In genomic region chr12:4817361-4818101, GRCm38 (mm10) we compare ENCODE assay signal across 7 mouse cellular contexts. TPM values are rescaled to one million over a fixed set of nuclear protein-coding genes. Genes with fewer than 3 reads are reported as not detected.
DNase-seq lines count a peak whose midpoint lies in the region; ATAC-seq lines count a peak whose summit lies in the region.

Sf3b6 (plus strand) TSS chr12:4817544.

- peaks cover 2% of the 10 kb centered on the region; the same call in 1 of the 2 replicates for H3K36me3 ChIP-seq in intestine, embryonic 15.5 days
- H3K36me3 ChIP-seq in midbrain, embryonic 10.5 days = peaks cover 27% of the 10 kb centered on the region

- intact Hi-C loops in gastrocnemius, postnatal 36 days (cut with DNase I) = loop anchor here (2.0 kb wide), 1 partner anchor 23 kb away; the partner anchor contains the start of gene Fkbp1b
- intact Hi-C loops in left cerebral cortex, postnatal 25 days (cut with DNase I) = loop anchor here (5.0 kb wide), 1 partner anchor 50 kb away; the partner anchor contains the start of genes Fam228b and Pfn4

- H3K27me3 ChIP-seq in intestine, embryonic 15.5 days (replicated peaks) = no peaks in the 10 kb centered on the region
- no peaks in the 10 kb centered on the region for H3K27me3 ChIP-seq in midbrain, embryonic 10.5 days (ENCODE audit: low read depth, poor library complexity, severe bottlenecking)

- H3K4me1 ChIP-seq in intestine, embryonic 15.5 days (replicated peaks) = 0 out of 2 replicates have a peak, but pooled peaks cover 4% of the 10 kb centered on the region
- H3K4me1 ChIP-seq in midbrain, embryonic 10.5 days = peaks cover 23% of the 10 kb centered on the region

- peak within 1 kb of the TSS; percentile 79 for H3K4me3 ChIP-seq in intestine, embryonic 15.5 days (replicated peaks)
- H3K4me3 ChIP-seq in midbrain, embryonic 10.5 days = peak within 1 kb of the TSS; percentile 88

- WGBS in intestine, embryonic 15.5 days = under 1% methylated on average over 49 of the region's 49 CpGs
- WGBS in midbrain, embryonic 10.5 days = under 1% methylated on average over 49 of the region's 49 CpGs

- peak within 1 kb of the TSS; percentile 74 for H3K9ac ChIP-seq in intestine, embryonic 15.5 days

- ATAC-seq in intestine, embryonic 15.5 days = peak; percentile 99

- no peaks in the 10 kb centered on the region for H3K9me3 ChIP-seq in intestine, embryonic 15.5 days
- H3K9me3 ChIP-seq in midbrain, embryonic 10.5 days (replicated peaks) = no peaks in the 10 kb centered on the region

- DNase-seq in adrenal gland, adult 2 months = peak; percentile 98
- peak; percentile 94 for DNase-seq in embryo, embryonic 11.5 days (ENCODE audit: low read depth, low spot score)
- peak; percentile 98 to 99 for DNase-seq in gastrocnemius, postnatal 36 days
- DNase-seq in left cerebral cortex, postnatal 25 days (ENCODE audit: low spot score in 2 of 2) = peak; percentile 95 to 99
- peak; percentile 99 for DNase-seq in midbrain, embryonic 10.5 days (ENCODE audit: low spot score)
- peak; percentile 98 for DNase-seq in right cerebral cortex, postnatal 4 days

- H3K4me2 ChIP-seq in intestine, embryonic 15.5 days (replicated peaks) = peak within 1 kb of the TSS; percentile 77

- H3K27ac ChIP-seq in intestine, embryonic 15.5 days = peak within 1 kb of the TSS; percentile 95
- peak within 1 kb of the TSS; percentile 87 for H3K27ac ChIP-seq in midbrain, embryonic 10.5 days (replicated peaks)

RNA-seq across cellular contexts. Expression of gene Sf3b6, which starts in this region (rescaled TPM):
- 100 to 1,000 TPM; 117 to 145 TPM for total RNA-seq in adrenal gland, adult 2 months (2021)
- polyA plus RNA-seq in adrenal gland, adult 2 months (2012; rRNA removed) = 7.1 and 9.4 TPM in 2 replicates
- total RNA-seq in gastrocnemius, postnatal 36 days (2021) = 10 to 100 TPM; 24.8 to 31.4 TPM
- polyA plus RNA-seq in intestine, embryonic 15.5 days (2015; fragmentation: Nextera tagmentation; extraction: Ambion mirVana) = 203 and 231 TPM in 2 replicates
- total RNA-seq in left cerebral cortex, postnatal 25 days (2021) = 10 to 100 TPM; 80.9 to 86.2 TPM
- 319 and 337 TPM in 2 replicates for polyA plus RNA-seq in midbrain, embryonic 10.5 days (2016; fragmentation: Nextera tagmentation; extraction: Ambion mirVana)

Comparison
In these comparisons a context has a peak if more than half of its experiments do, and no peak if none do; other contexts are left out.
1. Peak in every context shown above with its lines: DNase-seq, ATAC-seq, H3K4me3 ChIP-seq and H3K27ac ChIP-seq.
2. RNA of gene Sf3b6 (polyA plus RNA-seq): 319 to 337 TPM in midbrain, embryonic 10.5 days and 203 to 231 TPM in intestine, embryonic 15.5 days; 7.1 to 9.4 TPM in adrenal gland, adult 2 months; every median in the first group is over 10 times any median in the second.